Mouse (Mus musculus) erythroid progenitor cell, adult 5-6 weeks (primary cell): ENCODE measurements around the gene Olfr364-ps1. TPM values are rescaled to one million over a fixed set of nuclear protein-coding genes. Genes with fewer than 3 reads are reported as not detected.

Experiments used
- ATAC-seq: replicated peaks from 2 replicates; pipeline ENCODE4 v1.8.0; 2016; ENCODE audit warnings: moderate number of reproducible peaks, mild to moderate bottlenecking, moderate TSS enrichment, inconsistent platforms; ENCODE audit not compliant: poor library complexity, low FRiP score, severe bottlenecking
- total RNA-seq, 2 experiments: library from RNA; stranded (forward) in 1 of 2; stranded (reverse) in 1 of 2; fragments of 150-400 nt in 1 of 2; fragments of 186-747, 209-891 nt in 1 of 2; gene quantifications; 2 replicates each; pipeline versions ENCODE4 v1.2.3 to v1.2.4; 2015 to 2017; ENCODE audit warnings: low replicate concordance in 2 of 2

Gene Olfr364-ps1
- not detected in 2 replicates for total RNA-seq (2015; ENCODE audit: low replicate concordance)
- total RNA-seq (2017; ENCODE audit: low replicate concordance): not detected in 2 replicates

DNA sequence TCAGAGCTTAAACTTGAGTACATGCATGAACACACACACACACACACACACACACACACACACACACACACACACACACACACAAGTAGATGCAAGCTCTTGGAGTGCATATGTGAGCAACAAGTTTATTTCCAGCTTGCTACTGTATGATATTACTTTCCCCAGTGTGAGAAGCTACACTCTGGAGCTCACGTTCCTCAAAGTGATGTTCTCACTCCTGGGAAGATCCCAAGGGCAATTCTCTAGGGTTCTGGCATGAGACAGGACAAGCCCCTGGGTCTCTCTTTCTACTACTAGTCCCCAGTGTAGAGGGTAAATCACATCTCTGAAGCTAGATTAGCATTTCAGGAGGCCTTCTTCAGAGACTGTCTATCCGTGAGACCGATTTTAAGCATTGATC is at the start of gene Olfr364-ps1:
Gene Olfr364-ps1 (plus strand): TSS at position 301 of the 400 bp plus-strand sequence.
- no peak for ATAC-seq

DNA sequence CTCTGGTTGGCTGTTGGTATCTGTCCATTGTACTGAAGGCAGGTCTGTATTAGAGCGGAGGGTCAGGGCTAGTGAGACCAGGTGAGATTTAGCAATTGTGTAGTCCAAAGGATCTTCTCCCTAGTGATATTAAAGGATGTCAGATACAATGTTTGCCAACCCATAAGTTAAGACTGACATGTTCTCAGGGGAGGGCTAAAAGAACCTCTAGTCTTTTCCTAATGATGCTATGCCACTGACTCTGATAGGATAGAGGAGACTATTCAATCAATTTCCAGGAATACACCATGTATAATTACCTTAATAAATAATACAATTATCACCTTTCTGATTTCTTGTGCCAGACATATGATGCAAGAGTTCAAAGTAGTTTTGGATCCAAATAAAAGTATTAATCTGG is 21.3 kb upstream of the Olfr364-ps1 start, which contains the start of gene Olfr362:
Gene Olfr362 (minus strand): TSS at position 101 of the 400 bp plus-strand sequence.
- no peak for ATAC-seq

GRCm38 (mm10) chr2:37187898-37188297 is 48.8 kb downstream of the Olfr364-ps1 start, which contains the start of gene Olfr365:
Gene Olfr365, plus strand, starts transcription at chr2:37188198.
- no peak for ATAC-seq

Other genes starting within 250 kb of the Olfr364-ps1 start
- gene Olfr353, start 246.4 kb upstream of the Olfr364-ps1 start, total RNA-seq (2015; ENCODE audit: low replicate concordance): not detected in 2 replicates
- gene Olfr353, start 246.4 kb upstream of the Olfr364-ps1 start, total RNA-seq (2017; ENCODE audit: low replicate concordance): not detected in 2 replicates
- not detected in 2 replicates for gene Olfr354, start 233.6 kb upstream of the Olfr364-ps1 start, total RNA-seq (2015; ENCODE audit: low replicate concordance)
- not detected in 2 replicates for gene Olfr354, start 233.6 kb upstream of the Olfr364-ps1 start, total RNA-seq (2017; ENCODE audit: low replicate concordance)
- gene Olfr355, start 210.4 kb upstream of the Olfr364-ps1 start, total RNA-seq (2015; ENCODE audit: low replicate concordance): not detected in 2 replicates
- gene Olfr355, start 210.4 kb upstream of the Olfr364-ps1 start, total RNA-seq (2017; ENCODE audit: low replicate concordance): not detected in 2 replicates
- not detected in 2 replicates for gene Olfr356, start 202.2 kb upstream of the Olfr364-ps1 start, total RNA-seq (2015; ENCODE audit: low replicate concordance)
- not detected in 2 replicates for gene Olfr356, start 202.2 kb upstream of the Olfr364-ps1 start, total RNA-seq (2017; ENCODE audit: low replicate concordance)
- not detected in 2 replicates for gene Olfr357, start 145.5 kb upstream of the Olfr364-ps1 start, total RNA-seq (2015; ENCODE audit: low replicate concordance)
- gene Olfr357, start 145.5 kb upstream of the Olfr364-ps1 start, total RNA-seq (2017; ENCODE audit: low replicate concordance): not detected in 2 replicates
- not detected in 2 replicates for gene Olfr358, start 130.0 kb upstream of the Olfr364-ps1 start, total RNA-seq (2015; ENCODE audit: low replicate concordance)
- not detected in 2 replicates for gene Olfr358, start 130.0 kb upstream of the Olfr364-ps1 start, total RNA-seq (2017; ENCODE audit: low replicate concordance)
- not detected in 2 replicates for gene Olfr360, start 73.6 kb upstream of the Olfr364-ps1 start, total RNA-seq (2015; ENCODE audit: low replicate concordance)
- gene Olfr360, start 73.6 kb upstream of the Olfr364-ps1 start, total RNA-seq (2017; ENCODE audit: low replicate concordance): not detected in 2 replicates
- not detected in 2 replicates for gene Olfr361, start 50.0 kb upstream of the Olfr364-ps1 start, total RNA-seq (2015; ENCODE audit: low replicate concordance)
- gene Olfr361, start 50.0 kb upstream of the Olfr364-ps1 start, total RNA-seq (2017; ENCODE audit: low replicate concordance): not detected in 2 replicates
- not detected in 2 replicates for gene Olfr362, start 21.4 kb upstream of the Olfr364-ps1 start, total RNA-seq (2015; ENCODE audit: low replicate concordance)
- gene Olfr362, start 21.4 kb upstream of the Olfr364-ps1 start, total RNA-seq (2017; ENCODE audit: low replicate concordance): not detected in 2 replicates
- gene Olfr365, start 48.9 kb downstream of the Olfr364-ps1 start, total RNA-seq (2015; ENCODE audit: low replicate concordance): not detected in 2 replicates
- not detected in 2 replicates for gene Olfr365, start 48.9 kb downstream of the Olfr364-ps1 start, total RNA-seq (2017; ENCODE audit: low replicate concordance)
- gene Olfr366, start 72.3 kb downstream of the Olfr364-ps1 start, total RNA-seq (2015; ENCODE audit: low replicate concordance): not detected in 2 replicates
- not detected in 2 replicates for gene Olfr366, start 72.3 kb downstream of the Olfr364-ps1 start, total RNA-seq (2017; ENCODE audit: low replicate concordance)
- gene Olfr368, start 187.2 kb downstream of the Olfr364-ps1 start, total RNA-seq (2015; ENCODE audit: low replicate concordance): not detected in 2 replicates
- gene Olfr368, start 187.2 kb downstream of the Olfr364-ps1 start, total RNA-seq (2017; ENCODE audit: low replicate concordance): not detected in 2 replicates
- gene Pdcl, start 220.0 kb downstream of the Olfr364-ps1 start, total RNA-seq (2015; ENCODE audit: low replicate concordance): 18.4 and 24.3 TPM in 2 replicates
- 11.5 and 26.7 TPM in 2 replicates for gene Pdcl, start 220.0 kb downstream of the Olfr364-ps1 start, total RNA-seq (2017; ENCODE audit: low replicate concordance)